Mouse (Mus musculus) heart, postnatal 36 days (tissue): ENCODE measurements at regions not wholly inside any gene's neighbourhood (a gene's known extent, or its start where the extent isn't known, plus 50 kb on each side); places are given as distances from the start of the nearest gene placed in this dataset.

Experiments used
- DNase-seq, 2 experiments: peaks; one replicate each; pipeline ENCODE4 v3.0.0; 2021 to 2022
- intact Hi-C: fragments of 180-260 bp; cut with DNase I; formaldehyde crosslinking; loops from one replicate; pipeline ENCODE4 v1.15.1; 2025

DNA sequence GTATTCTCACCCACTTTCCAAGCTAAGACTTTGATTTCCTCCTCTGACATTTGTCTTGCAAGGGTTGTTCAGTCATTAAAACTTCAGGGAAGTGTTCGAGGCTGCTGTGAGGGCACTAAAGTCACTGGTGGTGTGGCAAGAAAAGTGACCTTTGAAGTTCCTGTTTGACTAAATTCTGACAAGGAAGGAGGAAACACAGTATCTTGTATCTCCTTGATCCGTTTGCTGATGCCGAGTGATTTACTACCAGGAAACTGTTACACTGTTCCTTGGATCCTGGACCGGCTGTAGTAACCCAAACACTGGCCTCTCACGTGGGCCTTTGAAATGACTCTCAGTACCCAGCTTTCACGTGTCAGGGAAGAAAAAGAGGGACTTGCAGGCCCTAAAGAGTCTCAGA is 53.5 kb upstream of the Ralgapa2 start:
- DNase-seq, result no peak
- intact Hi-C loops, result loop anchor here (5.0 kb wide), 1 partner anchor 48 kb away; no protein-coding TSS in a partner anchor

GRCm38 (mm10) chr2:146568171-146568842 is 56.2 kb upstream of the Ralgapa2 start:
- no peak for DNase-seq
- intact Hi-C loops, result loop anchor here (5.0 kb wide), 1 partner anchor 51 kb away; no protein-coding TSS in a partner anchor

GRCm38 (mm10) chr2:146571036-146571435 is 58.9 kb upstream of the Ralgapa2 start:
- intact Hi-C loops, result no loop called here
- DNase-seq, result no peak

DNA sequence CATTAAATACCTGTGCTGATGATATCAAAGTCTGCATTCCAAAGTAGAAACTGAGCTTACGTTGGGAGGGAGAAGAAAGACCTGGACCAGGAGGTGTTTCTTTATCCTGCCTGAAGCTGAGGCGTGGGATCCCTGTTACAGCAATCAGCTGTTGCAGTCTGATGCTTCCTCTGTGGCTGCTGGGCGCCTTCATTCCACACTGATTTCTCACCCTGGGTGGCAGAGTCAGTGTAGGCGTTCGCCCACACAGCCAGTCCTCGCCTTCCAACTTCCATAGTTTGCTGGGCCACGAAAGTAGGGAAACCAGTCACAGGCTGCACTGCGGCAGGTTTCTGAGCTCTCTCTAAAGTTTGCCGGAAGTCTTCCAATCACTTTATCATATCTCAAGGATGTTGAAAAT is 59.7 kb upstream of the Ralgapa2 start:
- intact Hi-C loops, result no loop called here
- no peak for DNase-seq

GRCm38 (mm10) chr2:146575610-146576297 is 63.6 kb upstream of the Ralgapa2 start:
- intact Hi-C loops, result no loop called here
- DNase-seq, result no peak

GRCm38 (mm10) chr2:146576298-146576905 is 64.3 kb upstream of the Ralgapa2 start:
- intact Hi-C loops, result no loop called here
- DNase-seq, result peak in 1 of 2 experiments; percentile 19

- intact Hi-C loops, result no loop called here
Measured at GRCm38 (mm10) chr2:146577096-146577495, 65.0 kb upstream of the Ralgapa2 start.

DNA sequence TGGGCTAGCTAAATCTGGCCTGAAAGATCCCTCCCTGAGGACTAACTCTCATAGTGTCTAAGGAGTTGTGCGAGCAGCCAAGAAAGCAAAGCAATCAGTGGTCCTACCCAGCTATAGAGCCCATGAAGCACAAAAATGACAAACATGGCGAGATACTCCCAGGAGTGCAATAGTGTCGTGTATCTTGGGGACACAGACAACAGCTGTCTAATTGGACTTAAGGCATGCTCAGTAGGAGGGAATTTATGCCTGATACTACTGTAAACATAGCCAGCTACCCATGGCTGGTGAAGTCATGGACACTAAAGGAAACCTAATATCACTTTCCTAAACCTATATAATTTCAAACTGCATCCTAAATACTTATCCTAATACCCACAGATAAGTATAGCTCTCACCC is 69.1 kb upstream of the Ralgapa2 start:
- intact Hi-C loops, result no loop called here
- no peak for DNase-seq

More at GRCm38 (mm10) chr2:146577096-146577495, 65.0 kb upstream of the Ralgapa2 start:
- DNase-seq, result no peak

DNA sequence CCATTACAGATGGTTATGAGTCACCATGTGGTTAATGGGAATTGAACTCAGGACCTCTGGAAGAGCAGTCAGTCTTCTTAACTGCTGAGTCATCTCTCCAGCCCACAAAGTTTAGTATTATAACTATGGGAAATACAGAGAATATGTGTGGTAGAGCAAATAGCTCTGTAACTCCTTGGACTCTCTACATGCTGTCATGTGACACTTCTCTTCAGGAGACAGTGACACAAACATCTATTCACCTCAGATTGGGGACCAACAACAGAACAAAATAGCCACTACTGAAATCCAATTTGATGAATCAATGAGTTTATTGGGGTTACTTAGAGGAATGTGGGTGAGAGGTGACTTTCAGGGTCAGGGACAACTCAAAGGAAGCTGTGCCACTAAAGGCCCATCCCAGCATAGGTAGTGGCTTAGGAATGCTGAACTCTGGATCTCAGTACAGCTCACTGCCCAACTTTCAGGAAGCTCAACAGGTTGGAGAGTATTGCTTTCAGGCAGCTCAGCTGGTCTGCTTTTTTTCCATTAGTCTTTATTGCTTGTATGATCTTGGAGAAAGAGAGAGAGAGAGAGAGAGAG is 71.8 kb upstream of the Ralgapa2 start:
- DNase-seq, result no peak

DNA sequence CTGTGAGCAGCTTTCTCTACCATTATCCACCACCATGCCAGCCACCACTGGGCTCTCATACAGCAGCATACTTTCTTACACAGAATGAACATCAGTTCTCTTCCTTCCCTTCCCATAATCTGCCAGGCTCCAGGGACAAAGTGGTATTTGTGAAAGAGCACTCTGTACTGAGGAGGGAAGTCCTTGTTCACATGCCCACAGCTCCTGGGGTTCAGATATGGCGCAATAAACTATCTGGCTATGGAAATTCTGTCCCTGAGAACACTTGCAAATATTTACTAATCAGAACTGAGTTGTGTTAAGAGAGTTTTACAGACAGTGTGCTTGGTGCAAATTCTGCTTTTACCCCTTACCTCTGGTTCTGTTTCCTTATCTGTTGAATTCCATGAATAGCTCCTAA is 74.2 kb upstream of the Ralgapa2 start:
- no peak for DNase-seq
- intact Hi-C loops, result no loop called here

More for the DNA sequence above, 71.8 kb upstream of the Ralgapa2 start:
- intact Hi-C loops, result no loop called here

DNA sequence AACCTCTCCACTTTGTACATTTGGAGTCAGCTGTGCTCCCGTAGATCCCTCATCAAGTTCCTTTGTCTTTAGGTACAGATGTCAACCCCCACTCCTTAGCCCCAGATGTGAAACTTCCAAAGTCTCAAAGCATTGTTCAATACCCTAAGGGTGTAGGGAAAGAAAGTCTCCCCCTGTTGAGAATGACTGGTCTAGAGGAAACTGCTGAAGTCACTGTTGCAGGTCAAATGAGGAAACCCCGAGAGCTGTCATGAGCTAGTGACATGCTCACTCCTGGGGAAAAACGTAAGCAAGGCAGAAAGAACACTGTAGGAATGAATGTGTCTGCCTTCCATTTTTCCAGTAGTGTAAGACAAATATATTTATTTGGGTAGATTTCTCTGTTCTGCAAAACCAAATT is 74.8 kb upstream of the Ralgapa2 start:
- intact Hi-C loops, result no loop called here
- no peak for DNase-seq

GRCm38 (mm10) chr2:146589860-146590259 is 77.7 kb upstream of the Ralgapa2 start:
- intact Hi-C loops, result no loop called here
- DNase-seq, result no peak

DNA sequence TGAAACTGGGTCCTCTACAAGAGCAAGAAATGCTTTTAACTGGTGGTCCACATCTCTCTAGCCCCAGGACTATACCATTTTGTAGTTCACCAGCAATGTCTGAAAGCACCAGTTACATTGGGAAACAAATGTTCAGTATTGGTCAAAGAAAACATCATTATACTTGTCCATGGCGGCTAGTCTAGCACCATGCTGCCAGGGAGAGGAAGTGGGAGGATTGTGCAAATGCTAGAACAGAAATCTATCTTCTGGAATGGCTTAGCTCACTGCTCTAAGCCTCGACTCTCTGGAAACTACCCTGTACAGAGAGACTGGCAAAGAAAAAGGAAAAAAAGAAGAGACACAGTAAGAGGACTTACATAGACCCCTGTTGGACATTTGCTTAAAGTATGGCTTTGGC is 81.1 kb upstream of the Ralgapa2 start:
- intact Hi-C loops, result no loop called here
- no peak for DNase-seq

- no peak for DNase-seq
- intact Hi-C loops, result no loop called here
Measured at GRCm38 (mm10) chr2:146594212-146594611, 82.1 kb upstream of the Ralgapa2 start.

- intact Hi-C loops, result no loop called here
- DNase-seq, result no peak
Measured at GRCm38 (mm10) chr2:146595673-146596072, 83.5 kb upstream of the Ralgapa2 start.

GRCm38 (mm10) chr2:146606170-146606569 is 94.0 kb upstream of the Ralgapa2 start:
- intact Hi-C loops, result no loop called here
- DNase-seq, result no peak

DNA sequence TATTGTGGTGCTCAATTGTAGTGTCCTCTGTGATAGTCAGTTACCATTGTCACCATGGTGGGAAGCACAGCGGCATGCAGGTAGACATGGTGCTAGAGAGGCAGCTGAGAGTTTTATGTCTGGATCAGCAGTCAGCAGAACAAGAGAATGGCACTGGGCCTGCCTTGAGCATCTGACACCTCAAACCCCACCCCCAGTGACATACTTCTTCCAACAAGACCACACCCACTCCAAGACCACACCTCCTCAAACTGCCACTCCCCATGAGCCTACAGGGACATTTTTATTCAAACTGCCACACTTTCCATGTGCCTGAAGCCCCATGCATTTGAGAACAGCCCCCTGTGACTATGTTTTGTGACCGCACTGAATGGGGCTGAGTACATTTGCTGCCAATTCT is 98.8 kb upstream of the Ralgapa2 start:
- no peak for DNase-seq
- intact Hi-C loops, result no loop called here

GRCm38 (mm10) chr2:146611886-146612521 is 99.9 kb upstream of the Ralgapa2 start:
- intact Hi-C loops, result no loop called here

DNA sequence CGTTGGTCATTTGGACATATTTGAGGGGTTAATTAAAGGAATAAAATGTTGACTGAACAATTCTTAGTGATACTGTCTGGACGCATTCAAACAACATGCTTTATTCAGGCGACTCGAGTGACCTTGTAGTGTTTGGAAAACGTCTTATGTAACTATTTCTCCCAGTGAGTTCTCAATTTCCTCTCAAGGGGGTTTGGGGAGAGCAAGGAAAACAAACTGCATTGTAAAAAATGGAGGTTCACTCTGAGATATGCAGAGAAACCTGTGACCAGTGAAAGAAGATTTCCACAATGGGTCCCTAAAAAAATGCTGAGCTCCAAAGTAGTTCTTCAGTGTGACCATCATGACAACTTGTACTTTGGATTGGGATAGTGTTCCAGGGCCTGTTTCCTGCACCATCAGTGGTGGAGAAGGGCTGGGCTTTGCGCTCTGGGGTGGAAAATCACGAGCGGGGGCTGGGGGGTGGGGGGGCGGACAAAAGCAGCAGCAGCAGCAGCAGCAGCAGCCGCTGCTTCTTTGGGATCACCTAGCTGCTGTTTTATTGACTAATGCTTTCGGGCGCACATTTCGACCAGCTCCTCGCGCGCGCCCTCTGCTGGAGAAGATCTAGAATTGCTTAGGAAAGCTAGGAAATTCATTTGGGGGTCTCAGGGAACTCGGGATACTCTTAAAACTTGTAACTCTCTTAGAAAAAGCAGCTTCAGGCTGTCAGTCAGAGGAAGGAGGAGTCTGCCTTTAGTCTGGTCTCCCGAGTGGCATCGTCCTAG is 100.6 kb upstream of the Ralgapa2 start:
- DNase-seq, result peak; percentile 50 to 64
- intact Hi-C loops, result loop anchor here (1.0 kb wide), 1 partner anchor 143 kb away; no protein-coding TSS in a partner anchor

More at GRCm38 (mm10) chr2:146611886-146612521, 99.9 kb upstream of the Ralgapa2 start:
- peak; percentile 70 to 75 for DNase-seq

GRCm38 (mm10) chr2:146621167-146621566 is 109.0 kb upstream of the Ralgapa2 start:
- intact Hi-C loops, result no loop called here

More at GRCm38 (mm10) chr2:146621167-146621566, 109.0 kb upstream of the Ralgapa2 start:
- DNase-seq, result peak in 1 of 2 experiments; percentile 17
